Mouse (Mus musculus) right cerebral cortex, adult 2 months (tissue): Measurements from ENCODE around the gene Robo1.

Experiments
- DNase-seq, 2 experiments: peaks; one replicate each; pipeline ENCODE4 v3.0.0; 2021 to 2022; ENCODE audit warnings: low spot score in 2 of 2

Robo1 gene

GRCm38 (mm10) chr16:72603487-72604206 is 295.5 kb downstream of the Robo1 start:
- no peak for DNase-seq

DNA sequence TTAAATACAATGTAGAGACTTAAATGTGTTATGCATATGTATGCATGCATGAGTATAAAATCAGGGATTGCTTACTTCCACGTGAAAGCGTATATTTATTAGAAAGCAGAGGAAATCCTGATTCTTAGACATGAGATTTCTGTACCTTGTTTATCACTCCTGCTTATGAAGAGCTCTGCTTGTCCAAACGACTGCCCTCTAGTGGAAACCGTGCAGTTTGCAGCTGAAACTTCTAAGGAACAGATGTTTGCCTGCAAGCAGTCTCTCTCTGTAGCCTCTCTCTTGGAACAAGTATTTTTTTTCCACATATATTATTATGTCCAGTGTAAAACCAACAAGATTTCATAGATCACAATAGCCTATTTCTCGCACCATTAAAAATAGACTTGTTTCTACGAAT is 297.0 kb downstream of the Robo1 start:
- DNase-seq, result peak; percentile 91

DNA sequence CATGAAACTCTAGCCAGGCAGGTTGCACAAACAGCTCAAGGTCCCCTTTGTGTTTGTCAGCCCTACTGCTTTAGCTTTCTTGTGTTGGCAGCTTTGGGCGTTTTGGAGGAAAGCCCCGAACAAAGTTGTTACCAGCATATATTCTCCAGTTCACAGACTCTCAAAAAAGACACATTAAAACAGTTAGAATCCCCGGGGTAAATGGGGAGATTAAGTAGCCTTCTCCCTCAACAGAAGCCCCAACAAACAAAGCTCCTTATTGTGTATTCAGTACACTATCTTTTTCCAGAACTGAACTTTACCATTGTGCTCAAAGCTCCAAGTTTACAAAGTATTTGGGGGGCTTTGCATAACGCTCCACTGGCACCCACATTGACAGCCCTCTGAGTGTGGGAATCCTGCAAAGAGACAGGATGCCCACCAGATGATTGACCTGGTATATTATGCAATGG is 302.6 kb downstream of the Robo1 start:
- no peak for DNase-seq

DNA sequence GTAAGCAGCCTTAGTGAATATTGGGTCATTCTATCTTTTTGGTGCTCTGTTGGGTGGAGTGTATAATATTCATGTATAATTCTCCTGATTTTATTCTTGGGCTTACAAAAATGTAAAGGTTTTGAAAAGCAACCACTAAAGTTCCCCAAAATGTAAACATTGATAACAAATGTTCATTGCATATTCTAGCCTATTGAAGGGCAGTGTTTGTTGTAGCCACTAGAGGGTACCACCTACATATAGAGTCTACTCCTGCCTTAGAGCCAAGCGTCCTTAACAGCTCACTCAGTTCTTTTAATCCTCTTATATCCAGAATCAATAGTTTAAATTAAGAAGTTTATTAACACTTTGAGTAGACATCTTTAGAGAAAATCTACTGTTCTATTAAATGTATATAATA is 306.8 kb downstream of the Robo1 start:
- DNase-seq, result no peak

- DNase-seq, result no peak
Measured at GRCm38 (mm10) chr16:72615360-72615759, 307.3 kb downstream of the Robo1 start.

DNA sequence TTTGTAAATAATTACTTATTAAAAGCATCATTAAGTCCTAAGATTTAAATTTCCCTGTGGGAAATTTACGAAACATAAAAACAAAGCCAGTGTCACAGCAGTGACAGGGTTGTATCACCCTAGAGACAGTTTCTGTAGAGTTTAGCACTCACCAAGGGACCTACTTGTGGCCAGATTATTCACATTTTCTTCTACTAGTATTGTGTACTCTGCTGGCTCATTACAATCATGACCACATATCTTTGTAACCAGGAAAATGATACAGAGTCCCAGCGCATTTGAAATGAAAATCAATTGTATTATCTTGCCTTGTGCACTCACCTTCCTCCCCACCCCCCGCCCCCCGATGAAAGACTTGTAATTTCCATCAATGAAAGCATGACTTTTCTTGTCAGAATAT is 314.3 kb downstream of the Robo1 start:
- DNase-seq, result no peak

DNA sequence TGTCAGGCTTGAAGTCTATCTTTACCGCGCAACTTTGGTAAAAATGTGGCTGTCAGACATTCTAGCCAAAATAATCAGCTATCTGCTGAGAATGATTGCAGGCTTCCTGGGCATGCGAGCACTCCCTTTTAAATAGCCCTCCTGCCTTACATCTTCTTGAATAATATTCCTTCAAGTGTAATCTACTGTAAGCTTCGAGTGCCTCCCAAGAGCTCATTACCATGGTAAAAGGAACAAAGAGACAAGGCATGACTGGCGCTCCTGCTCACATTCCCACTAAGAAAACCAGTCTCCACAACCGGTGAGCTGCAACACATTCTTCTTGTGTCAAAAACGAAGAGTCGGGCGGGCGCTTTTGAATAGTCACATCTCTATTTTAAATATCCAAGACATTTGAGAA is 314.8 kb downstream of the Robo1 start:
- DNase-seq, result no peak

DNA sequence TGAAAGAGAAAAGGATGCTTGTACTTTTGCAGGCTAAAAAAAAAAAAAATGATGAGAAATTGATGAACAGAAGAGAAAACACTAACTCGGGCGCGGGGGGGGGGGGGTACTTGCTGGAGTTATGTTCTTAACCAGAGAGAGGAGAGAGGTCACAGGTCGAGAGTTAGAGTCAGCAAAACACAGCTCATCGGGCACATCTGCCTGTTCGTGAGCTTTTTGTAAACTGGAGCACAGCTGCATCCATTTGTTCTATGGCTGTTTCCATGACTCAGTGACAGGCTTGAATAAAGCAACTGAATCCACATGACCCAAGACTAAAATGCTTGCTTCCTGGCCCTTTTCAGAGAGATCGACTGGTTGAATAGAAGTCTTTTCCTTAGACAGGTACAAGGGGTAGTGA is 325.7 kb downstream of the Robo1 start:
- DNase-seq, result no peak

DNA sequence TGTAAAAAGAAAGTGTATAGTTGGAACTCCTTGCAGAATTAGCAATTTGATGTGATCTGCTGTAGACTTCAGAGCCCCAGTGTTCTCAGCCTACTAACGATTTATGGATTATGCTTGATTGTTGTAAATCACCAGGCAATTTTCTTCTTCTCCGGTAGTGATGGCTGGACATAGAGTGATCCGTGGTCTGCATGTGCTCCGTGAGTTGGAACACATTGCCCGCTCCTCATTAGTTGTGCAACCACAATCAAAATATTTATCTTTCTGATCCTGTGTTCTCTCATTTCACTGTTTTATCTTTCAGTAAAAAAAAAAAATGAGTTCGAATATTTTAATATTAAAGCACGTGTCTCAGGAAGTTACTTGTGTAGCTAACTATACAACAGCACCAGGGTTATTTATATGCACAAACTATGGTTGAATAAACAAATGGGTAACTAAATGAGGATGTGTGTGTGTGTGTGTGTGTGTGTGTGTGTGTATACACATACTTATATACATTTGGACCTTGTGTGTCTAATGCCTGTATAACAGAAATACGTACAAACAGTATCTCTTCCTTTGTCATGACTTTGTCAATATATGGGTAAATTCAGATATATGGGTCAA is 331.3 kb downstream of the Robo1 start:
- no peak for DNase-seq

DNA sequence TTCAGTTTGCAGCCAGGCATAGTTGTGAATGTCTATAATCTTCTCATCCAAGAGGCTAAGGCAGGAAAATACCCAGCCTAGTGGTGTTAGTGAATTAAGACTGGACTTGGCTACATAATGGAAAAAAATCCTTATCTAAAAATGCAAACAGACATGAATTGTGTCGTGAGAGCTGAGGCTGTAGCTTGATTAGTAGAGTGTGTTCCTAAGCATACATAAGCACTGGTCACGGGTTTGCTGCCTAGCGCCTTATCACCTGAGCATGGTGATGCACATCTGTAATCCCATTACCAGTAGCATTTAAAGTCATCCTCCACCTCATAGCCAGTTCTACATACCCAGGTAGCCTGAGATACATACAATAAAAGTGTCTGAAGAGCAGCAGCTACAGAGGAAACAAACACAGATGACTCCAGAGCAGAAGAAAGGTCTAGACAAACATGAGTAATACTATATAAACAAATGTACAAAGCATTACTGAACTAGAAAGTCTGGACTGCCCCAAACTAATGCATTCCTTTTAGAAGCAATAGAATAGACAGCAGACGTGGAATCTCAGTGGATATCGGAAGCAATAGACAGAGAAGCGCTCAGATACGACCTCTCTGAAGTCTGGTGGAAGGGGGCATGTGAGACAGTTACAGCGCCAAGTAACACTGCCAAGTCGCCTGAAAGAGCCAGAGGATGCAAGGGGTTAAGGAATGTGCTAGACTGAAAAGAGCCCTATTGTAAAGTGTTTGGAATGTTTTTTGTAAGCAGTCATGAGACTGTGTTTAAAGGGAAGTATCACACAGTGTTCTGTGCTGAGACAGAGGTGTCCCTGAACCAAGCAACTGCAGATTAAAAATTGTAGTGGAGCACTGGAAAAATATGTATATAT is 333.1 kb downstream of the Robo1 start:
- DNase-seq, result no peak

- no peak for DNase-seq
Measured at GRCm38 (mm10) chr16:72645890-72646289, 337.8 kb downstream of the Robo1 start.

GRCm38 (mm10) chr16:72649314-72649713 is 341.2 kb downstream of the Robo1 start:
- DNase-seq, result peak; percentile 23 to 28

GRCm38 (mm10) chr16:72655411-72655810 is 347.3 kb downstream of the Robo1 start:
- DNase-seq, result no peak

DNA sequence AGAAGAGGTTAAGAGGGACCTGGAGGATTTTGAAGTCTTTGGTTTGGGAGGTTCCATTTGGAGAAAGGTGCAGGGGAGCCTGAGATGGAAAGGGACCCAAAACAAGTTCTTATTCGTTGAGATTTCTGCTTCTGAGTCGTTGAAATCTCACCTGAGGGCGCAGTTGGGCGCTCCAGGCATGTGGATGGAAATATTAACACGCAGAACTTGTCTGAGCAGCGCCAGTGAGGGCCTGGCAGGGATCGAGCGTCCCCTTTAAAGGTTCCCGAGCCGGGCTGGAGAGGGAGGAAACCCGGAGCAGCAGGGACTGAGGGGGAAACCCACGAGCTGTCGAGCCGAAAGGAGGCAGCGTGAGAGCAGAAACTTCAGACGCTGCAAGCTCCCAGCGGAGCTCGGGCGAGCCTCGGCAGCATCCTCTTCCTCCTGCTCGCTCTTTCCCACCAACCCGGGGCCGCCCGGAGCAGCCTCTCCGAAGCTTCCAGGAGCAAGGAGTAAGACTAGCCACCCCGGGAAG is 354.8 kb downstream of the Robo1 start:
- DNase-seq, result peak; percentile 76 to 79

- DNase-seq, result peak; percentile 67 to 68
Measured at GRCm38 (mm10) chr16:72663351-72664232, 355.5 kb downstream of the Robo1 start.

GRCm38 (mm10) chr16:72664233-72664613 is 356.1 kb downstream of the Robo1 start:
- DNase-seq, result no peak

DNA sequence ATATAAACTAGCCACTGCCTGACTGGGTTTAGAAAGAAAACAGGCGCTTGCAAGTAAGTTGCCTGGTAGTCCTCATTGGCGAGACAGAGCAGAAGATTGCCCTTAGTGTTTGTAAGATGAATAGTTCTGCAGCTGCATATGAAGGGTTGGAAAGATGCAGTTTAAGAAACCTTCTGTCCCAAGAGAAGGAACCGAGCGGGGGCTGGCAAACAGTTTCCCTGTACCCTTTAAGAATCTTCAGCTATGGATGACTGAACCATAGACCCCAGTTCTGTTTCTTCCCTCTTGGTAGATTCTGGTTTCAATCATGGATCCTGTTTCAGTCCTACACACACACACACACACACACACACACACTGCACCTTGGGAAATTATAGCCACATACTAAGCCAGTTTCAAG is 356.7 kb downstream of the Robo1 start:
- DNase-seq, result no peak

DNA sequence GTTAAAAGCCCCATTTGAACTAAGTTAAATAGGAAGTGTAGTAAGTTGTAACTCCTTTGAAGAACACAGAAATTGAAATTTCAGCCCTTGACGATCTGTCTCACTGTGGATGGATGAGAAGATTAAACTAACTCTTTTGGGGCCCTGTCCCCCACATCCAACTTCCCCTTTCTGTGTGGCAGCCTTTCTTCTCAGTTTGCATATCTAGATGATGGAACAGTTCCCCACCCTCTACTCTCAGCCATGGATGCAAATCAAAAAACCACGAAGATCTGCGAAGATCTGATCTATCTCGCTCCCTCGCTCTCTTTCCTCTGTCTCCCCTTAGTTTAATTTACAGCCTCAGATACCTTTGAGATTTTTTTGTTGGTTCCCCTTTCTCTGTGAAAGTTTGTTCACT is 357.3 kb downstream of the Robo1 start:
- DNase-seq, result no peak

GRCm38 (mm10) chr16:72670240-72671038 is 362.3 kb downstream of the Robo1 start:
- DNase-seq, result no peak

GRCm38 (mm10) chr16:72677234-72677633 is 369.1 kb downstream of the Robo1 start:
- DNase-seq, result no peak

DNA sequence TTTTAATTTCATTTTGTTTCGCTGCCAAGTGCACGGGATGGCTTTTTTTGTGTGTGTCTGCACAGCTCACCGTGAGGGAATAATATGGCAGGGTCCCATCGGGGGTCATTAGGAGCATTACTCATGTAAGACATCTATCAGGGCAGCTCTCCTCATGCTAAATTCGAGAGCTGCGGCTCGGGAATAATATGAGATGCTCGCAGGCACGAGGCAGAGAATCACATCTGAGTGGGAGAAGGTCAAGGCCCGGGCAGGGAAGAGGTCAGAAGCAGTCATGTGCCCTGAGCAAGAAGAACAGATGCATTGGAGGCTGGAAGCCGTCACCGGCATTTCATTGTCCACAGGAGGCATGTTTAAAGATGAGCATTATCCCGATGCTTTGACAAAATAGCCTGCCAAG is 370.3 kb downstream of the Robo1 start:
- DNase-seq, result no peak
